Mouse (Mus musculus) cerebellum, postnatal 36 days (tissue): ENCODE results near the gene Gm37240.

Experiments used
- DNase-seq, 2 experiments: peaks; one replicate each; pipeline ENCODE4 v3.0.0; 2021 to 2022; ENCODE audit warnings: mixed read lengths in 2 of 2

Gene Gm37240

GRCm38 (mm10) chr3:85209887-85210844 lies 677.2 kb downstream of the Gm37240 start:
- no peak for DNase-seq

- DNase-seq = no peak
These were observed 680.8 kb downstream of the Gm37240 start for GRCm38 (mm10) chr3:85206475-85206874.

DNA sequence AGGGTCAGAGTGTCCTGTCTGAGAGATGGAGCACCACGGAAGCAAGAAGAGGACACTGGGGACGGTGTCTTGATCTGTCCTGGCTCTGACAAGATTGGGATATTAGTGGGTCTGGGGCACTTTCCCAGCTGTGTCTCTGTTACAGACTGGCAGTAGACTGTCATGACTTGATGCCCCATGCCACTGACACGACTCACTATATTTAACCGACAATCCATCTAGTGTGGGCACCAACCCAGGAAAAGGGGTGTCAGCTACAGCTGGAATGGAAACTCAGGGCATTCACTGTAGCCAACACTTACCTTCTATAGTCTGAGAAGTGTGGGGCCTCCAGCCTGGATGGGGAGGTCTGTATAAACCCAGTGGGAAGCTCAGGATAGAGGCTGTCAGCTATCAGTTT lies 681.4 kb downstream of the Gm37240 start:
- DNase-seq = no peak

- no peak for DNase-seq
These were observed 683.7 kb downstream of the Gm37240 start for GRCm38 (mm10) chr3:85203659-85204058.

DNA sequence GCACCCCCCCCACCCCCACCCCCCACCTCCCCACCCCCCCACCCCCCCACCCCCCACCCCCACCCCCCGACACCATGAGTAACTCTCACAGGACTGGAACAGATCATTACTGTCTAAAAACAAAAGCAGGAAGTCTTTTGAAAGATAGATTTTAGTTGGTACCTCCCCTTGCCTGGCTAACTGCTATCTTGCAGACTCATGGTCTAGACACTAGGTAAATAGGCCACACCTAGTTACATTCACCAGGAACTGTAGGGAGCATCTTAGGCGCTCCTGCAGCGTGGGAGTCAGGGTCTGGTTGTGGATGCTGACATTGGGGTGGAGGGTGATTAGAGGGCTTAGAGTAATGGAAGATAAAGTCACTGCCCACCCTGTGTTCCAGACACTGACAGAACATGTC lies 684.6 kb downstream of the Gm37240 start:
- no peak for DNase-seq

DNA sequence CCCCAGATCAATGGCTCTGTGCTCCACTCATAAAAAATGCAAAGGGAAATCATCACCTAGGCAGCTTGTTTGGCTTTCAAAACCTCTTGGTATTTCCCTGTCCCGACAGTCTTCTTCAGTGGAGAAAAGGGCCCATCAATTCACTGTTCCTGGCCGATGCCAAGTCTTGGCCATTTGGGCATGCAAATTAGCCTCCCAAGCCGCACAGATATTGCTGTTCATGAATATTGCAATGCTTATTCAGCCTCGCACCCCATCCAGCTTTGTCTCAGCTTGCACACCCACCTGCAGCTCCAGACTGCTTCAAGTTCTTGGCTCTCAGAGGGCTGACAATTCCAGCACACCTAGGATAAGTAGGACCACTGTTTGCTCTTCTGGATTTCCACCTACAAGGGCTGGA lies 685.5 kb downstream of the Gm37240 start:
- DNase-seq = no peak

GRCm38 (mm10) chr3:85198496-85198895 lies 688.8 kb downstream of the Gm37240 start:
- no peak for DNase-seq

- no peak for DNase-seq
These were observed 690.2 kb downstream of the Gm37240 start for GRCm38 (mm10) chr3:85197148-85197547.

DNA sequence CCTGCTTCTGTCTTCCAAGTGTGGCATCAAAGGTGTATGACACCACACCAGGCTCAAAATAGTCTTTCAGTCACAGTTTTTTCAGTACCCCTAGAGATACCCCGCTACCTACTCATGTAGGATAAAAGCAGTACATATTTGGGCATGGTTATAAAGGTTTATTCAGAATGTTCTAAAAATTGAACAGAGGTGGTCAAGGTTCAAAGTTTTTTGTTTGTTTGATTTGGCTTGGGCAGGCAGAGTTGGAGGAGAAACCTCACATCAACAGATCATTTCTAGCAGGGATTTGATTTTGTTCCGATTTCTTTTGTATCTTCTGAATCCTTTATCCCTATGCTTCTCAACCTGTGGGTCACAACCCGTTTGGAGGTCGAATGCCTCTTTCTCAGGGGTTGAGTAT lies 690.7 kb downstream of the Gm37240 start:
- no peak for DNase-seq

GRCm38 (mm10) chr3:85195068-85195481 lies 692.2 kb downstream of the Gm37240 start:
- DNase-seq = no peak

DNA sequence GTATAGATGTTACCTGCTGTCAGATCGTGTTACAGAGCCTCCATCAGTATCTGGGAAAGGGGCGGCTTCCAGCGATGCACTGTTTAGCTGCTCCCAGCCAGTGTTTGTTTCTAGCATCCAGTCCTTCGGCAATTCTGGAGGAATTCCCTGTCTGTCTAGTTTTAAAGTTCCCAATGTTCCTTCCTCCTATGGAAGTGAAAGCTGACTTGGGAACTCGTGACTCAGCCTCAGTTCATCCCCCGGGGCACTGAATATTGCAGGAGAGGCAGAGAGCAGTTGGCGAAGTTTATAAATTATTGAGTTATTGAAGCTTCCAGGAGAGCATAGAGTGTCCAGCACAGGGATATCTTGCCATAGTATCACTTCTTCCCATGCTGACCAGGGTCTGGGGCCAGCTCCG lies 697.5 kb downstream of the Gm37240 start:
- no peak for DNase-seq

- no peak for DNase-seq
These were observed 699.0 kb downstream of the Gm37240 start for GRCm38 (mm10) chr3:85188364-85188763.

DNA sequence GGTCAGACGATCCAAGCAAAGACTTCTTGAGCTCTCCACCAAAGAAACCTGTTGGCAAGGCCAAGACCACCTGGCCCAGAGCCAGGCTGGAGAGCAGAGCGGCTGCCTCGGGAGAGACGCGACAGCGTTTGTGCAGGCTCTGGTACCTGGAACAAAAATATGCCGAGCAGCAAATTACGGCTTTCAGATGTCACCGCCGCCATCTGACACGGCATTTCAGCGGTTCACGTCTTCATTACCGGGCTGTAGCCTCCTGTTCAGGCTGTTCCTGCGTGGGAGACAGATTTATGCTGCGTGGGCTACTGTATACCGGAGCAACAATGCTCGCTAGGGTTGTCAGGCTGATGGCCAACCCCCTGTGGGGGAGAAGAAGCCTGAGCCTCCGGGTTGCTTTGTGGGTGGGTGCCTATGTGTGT lies 700.6 kb downstream of the Gm37240 start:
- peak; percentile 72 for DNase-seq

DNA sequence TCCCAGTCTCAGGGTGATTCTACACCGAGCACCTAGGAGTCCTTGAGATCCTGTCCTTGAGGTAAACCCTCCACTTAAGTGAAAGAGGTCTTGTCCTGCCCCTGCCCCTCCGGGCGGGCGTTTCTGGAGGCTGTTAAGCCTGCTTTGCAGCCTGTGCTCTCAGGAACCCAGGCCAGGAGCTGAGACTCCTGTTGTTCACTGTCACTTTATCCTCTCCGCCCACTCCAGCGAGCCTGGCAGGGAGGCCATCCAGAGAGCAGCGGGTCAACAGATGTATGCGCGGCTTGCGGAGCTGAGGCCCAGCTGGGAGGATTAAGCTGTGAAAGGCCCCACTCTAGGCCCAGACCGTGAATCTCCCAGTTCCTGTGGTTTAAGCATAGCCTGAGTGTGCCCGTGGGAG lies 701.5 kb downstream of the Gm37240 start:
- peak; percentile 34 to 38 for DNase-seq

- no peak for DNase-seq
These were observed 702.4 kb downstream of the Gm37240 start for GRCm38 (mm10) chr3:85184916-85185315.

- DNase-seq = no peak
These were observed 703.2 kb downstream of the Gm37240 start for GRCm38 (mm10) chr3:85184151-85184550.

GRCm38 (mm10) chr3:85176736-85177135 lies 710.6 kb downstream of the Gm37240 start:
- DNase-seq = no peak

DNA sequence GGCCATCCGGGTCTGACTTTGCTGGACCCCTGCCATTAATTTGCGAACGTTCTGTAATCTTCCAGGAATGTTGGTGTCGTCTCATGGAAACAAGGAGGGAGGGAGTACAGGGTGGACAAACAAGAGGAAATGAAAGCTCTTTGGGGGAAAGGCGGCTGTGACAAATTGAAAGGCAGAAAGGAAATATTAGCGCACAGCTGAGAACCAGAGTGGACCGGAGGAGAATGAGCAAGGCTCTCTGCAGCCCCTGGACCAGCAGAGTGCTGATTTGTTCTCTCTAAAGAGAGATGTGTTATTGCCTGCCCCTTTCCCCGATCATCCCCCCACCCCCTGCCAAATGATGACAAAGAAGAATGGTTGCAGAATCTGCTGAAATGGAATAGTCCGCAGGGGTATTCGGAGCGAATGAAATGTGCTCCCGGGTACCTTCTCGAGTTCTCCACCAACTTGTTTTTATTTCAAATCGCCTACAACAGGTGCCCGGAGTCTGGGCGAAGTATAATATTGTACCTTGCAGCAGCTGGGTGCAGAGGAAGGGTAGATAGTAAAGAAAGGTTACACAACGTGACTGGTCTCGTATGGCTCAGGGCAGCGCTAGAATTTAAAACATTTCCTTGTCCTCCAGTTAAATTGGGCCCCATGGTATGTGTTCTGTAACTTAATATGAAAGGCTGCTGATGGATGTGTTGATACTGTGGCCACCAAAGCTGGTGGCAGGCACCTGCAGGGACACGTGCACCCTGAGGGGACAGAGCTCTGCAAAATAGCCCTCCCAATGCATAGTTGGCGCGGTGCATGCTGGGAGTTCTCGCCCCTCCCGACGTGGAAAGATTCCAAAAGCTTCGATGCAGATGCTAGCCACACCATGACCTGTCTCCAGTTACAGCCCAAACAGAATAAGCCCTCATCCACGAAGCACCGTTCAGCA lies 712.5 kb downstream of the Gm37240 start:
- no peak for DNase-seq

DNA sequence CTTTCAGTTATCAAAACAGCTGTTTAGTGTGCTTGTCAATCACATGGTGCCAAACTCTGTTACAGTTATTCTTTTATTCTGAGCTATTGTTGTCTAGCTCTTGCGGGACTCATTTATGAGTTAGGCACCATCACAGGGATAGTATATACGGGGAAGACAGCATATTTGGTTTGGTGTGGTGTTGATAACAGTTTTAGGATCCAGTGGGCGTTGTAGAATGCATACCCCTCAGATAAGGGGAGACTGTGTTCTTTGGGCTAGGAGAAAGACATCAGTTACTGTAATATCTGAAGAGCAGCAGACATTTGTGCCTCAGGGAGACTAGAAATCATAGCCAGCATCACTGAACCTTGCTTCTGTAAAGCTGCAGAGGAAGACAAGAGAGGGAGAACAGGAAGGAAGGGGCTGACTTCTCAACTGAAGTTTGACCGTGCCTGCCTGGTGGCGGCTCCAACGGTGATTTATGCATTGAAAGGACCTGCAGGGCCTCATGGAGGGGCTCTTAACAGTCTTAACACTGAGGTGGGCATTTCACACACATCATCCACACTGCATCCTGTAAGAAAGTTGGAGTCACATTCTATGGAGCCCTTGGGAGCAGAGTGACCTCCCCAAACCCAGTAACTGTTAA lies 713.8 kb downstream of the Gm37240 start:
- DNase-seq = no peak

DNA sequence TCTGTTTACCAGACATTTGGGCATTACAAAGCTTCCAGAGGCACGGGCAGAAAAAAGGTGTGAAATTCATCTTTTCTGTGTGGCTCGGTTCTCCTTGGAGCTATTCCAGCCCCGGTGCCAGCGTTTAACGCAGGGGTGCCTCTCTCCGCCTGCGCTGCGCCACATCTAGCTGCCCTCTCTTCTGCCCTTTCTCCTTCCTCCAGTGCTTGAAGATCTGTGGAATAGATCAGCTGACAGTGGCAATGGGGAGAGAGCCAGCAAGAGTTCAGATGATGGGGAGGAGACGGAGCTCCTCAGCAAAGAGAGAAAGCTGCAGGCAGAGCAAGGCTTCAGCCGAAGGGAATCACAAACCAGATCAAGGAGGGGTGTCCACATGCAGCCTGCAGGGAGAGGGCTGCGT lies 714.8 kb downstream of the Gm37240 start:
- DNase-seq = peak; percentile 32 to 47

GRCm38 (mm10) chr3:85172096-85172495 lies 715.2 kb downstream of the Gm37240 start:
- no peak for DNase-seq

DNA sequence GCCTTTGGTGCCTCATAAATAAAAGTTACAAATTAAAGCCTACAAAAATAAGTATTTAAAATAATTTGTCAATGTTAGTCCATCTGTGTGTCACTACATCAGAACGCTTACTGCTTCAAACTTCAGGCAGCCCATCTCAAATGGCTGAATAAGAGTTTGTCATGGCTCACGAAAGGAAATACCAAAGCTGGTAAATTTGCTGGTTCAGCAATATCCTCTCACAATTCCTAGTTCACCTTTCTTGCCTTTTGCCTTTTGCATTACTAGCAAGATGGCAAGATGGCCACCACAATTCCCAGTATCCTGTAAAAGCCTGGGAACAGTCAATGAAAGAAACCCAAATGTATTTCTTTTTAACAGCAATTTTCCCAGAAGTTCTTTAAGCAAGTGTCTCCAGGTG lies 718.5 kb downstream of the Gm37240 start:
- DNase-seq = no peak

- DNase-seq = no peak
These were observed 722.4 kb downstream of the Gm37240 start for GRCm38 (mm10) chr3:85164931-85165330.
